ENCODE assay signal across 8 mouse cellular contexts in genomic region chr13:52155588-52156086, GRCm38 (mm10).
DNase-seq lines count a peak whose midpoint lies in the region; ATAC-seq and TF ChIP-seq lines count a peak whose summit lies in the region.
"Had no signal": no experiment of that assay in that cellular context is flagged by ENCODE, and none has a peak within 500 bp of the region (broad histone marks: within the 10 kb centered on the region; RNA-seq: fewer than 3 reads in every experiment).

No protein-coding gene starts in this region.

- no peaks in the 10 kb centered on the region for H3K27me3 ChIP-seq in kidney, postnatal 0 days (ENCODE audit: insufficient read depth, low read length)
- H3K27me3 ChIP-seq in neural tube, embryonic 15.5 days (replicated peaks), result no peaks in the 10 kb centered on the region

- H3K4me3 ChIP-seq in kidney, postnatal 0 days (replicated peaks; ENCODE audit: low read depth, low read length), result no peak overlapping the region
- no peak overlapping the region for H3K4me3 ChIP-seq in neural tube, embryonic 15.5 days (replicated peaks)
- H3K4me3 ChIP-seq: midbrain, embryonic 12.5 days had no signal

- 0 out of 2 replicates have a peak overlapping the region, but pooled peaks have one; percentile 0 for H3K4me2 ChIP-seq in kidney, postnatal 0 days (ENCODE audit: low read length)
- H3K4me2 ChIP-seq in neural tube, embryonic 15.5 days, result no peak overlapping the region
- H3K4me2 ChIP-seq: midbrain, embryonic 12.5 days had no signal

- no peaks in the 10 kb centered on the region for H3K9me3 ChIP-seq in kidney, postnatal 0 days (replicated peaks; ENCODE audit: low read length)
- H3K9me3 ChIP-seq in neural tube, embryonic 15.5 days (replicated peaks), result no peaks in the 10 kb centered on the region
- H3K9me3 ChIP-seq: midbrain, embryonic 12.5 days had no signal

- intact Hi-C loops in left cerebral cortex, postnatal 14 days (cut with DNase I), result no loop called here

- H3K27ac ChIP-seq in kidney, postnatal 0 days, result 0 out of 2 replicates have a peak overlapping the region, but pooled peaks have one; percentile 32
- 0 out of 2 replicates have a peak overlapping the region, but pooled peaks have one; percentile 72 for H3K27ac ChIP-seq in neural tube, embryonic 15.5 days (replicated peaks)
- H3K27ac ChIP-seq: midbrain, embryonic 12.5 days had no signal

- no peak for TF ChIP-seq CTCF in kidney, postnatal 0 days (IDR thresholded peaks at IDR 0.05; ENCODE audit: low read depth)

- peaks cover 13% of the 10 kb centered on the region; the same call in 1 of the 2 replicates for H3K4me1 ChIP-seq in kidney, postnatal 0 days (replicated peaks; ENCODE audit: insufficient read depth, low read length)
- peaks cover 28% of the 10 kb centered on the region for H3K4me1 ChIP-seq in neural tube, embryonic 15.5 days

- ATAC-seq in common myeloid progenitor, adult 5-6 weeks (replicated peaks; ENCODE audit: low read depth, poor library complexity, severe bottlenecking), result peak; percentile 40
- peak; percentile 77; the same call in 1 of the 2 replicates for ATAC-seq in kidney, postnatal 0 days (replicated peaks; ENCODE audit: low FRiP score, low read depth)
- no peak for ATAC-seq in neural tube, embryonic 15.5 days (ENCODE audit: low FRiP score)
- no peak for ATAC-seq in erythroid progenitor cell, adult 5-6 weeks (replicated peaks; ENCODE audit: low FRiP score, poor library complexity, severe bottlenecking)

- H3K9ac ChIP-seq in kidney, postnatal 0 days (ENCODE audit: low read depth, low read length), result no peak overlapping the region
- no peak overlapping the region for H3K9ac ChIP-seq in neural tube, embryonic 15.5 days (replicated peaks)
- H3K9ac ChIP-seq: midbrain, embryonic 12.5 days had no signal

- 34% methylated on average over 8 of the region's 8 CpGs for WGBS in kidney, postnatal 0 days
- 86% methylated on average over 8 of the region's 8 CpGs for WGBS in neural tube, embryonic 15.5 days

- peak; percentile 19 to 20 for DNase-seq in left cerebral cortex, postnatal 14 days (ENCODE audit: low spot score in 2 of 2)
- no peak for DNase-seq in left cerebral cortex, adult 9 months (ENCODE audit: low spot score in 2 of 2)
- DNase-seq in kidney, postnatal 0 days (ENCODE audit: low spot score), result peak; percentile 27
- no peak for DNase-seq in right cerebral cortex, adult 2 months (ENCODE audit: low spot score in 2 of 2)

- H3K36me3 ChIP-seq in kidney, postnatal 0 days (ENCODE audit: insufficient read depth, low read length), result no peaks in the 10 kb centered on the region
- H3K36me3 ChIP-seq in neural tube, embryonic 15.5 days, result no peaks in the 10 kb centered on the region
- H3K36me3 ChIP-seq: midbrain, embryonic 12.5 days had no signal

Comparison
In these comparisons a context has a peak if more than half of its experiments do, and no peak if none do; other contexts are left out.
1. DNase-seq: peak in left cerebral cortex, postnatal 14 days (2 of 2) and kidney, postnatal 0 days (single experiment); none in left cerebral cortex, adult 9 months (0 of 2) and right cerebral cortex, adult 2 months (0 of 2).
2. ATAC-seq: peak in common myeloid progenitor, adult 5-6 weeks (single experiment) and kidney, postnatal 0 days (single experiment); none in neural tube, embryonic 15.5 days (single experiment) and erythroid progenitor cell, adult 5-6 weeks (single experiment).